Comparison of ENCODE assay signal across 15 mouse cellular contexts in genomic region chr9:9412460-9413181, GRCm38 (mm10).
DNase-seq lines count a peak whose midpoint lies in the region; ATAC-seq and TF ChIP-seq lines count a peak whose summit lies in the region.
"Had no signal": no experiment of that assay in that cellular context is flagged by ENCODE, and none has a peak within 500 bp of the region (broad histone marks: within the 10 kb centered on the region; RNA-seq: fewer than 3 reads in every experiment).

No protein-coding gene starts in this region.

- DNase-seq in hindbrain, embryonic 10.5 days (ENCODE audit: low spot score), result no peak
- peak; percentile 16 for DNase-seq in MEL (ENCODE audit: low read depth, low spot score)
- DNase-seq in heart, adult 8-10 months (ENCODE audit: low spot score), result peak; percentile 53
- peak; percentile 31 to 61 for DNase-seq in heart, postnatal 14 days
- DNase-seq in adrenal gland, postnatal 25 days, result no peak
- DNase-seq in ovary, adult 18-20 months (ENCODE audit: low spot score), result no peak
- no peak for DNase-seq in kidney, postnatal 25 days
- DNase-seq: cerebellum, adult 9-10 months; kidney, adult 18-20 months; thymus, postnatal 14 days had no signal

- intact Hi-C loops in heart, postnatal 14 days (cut with DNase I), result loop anchor here (5.0 to 10.0 kb wide), 2 partner anchors 170 to 262 kb away; no protein-coding TSS in a partner anchor

- H3K4me1 ChIP-seq in hindbrain, embryonic 16.5 days (ENCODE audit: control insufficient read depth, insufficient read depth, low read depth, low read length), result no peaks in the 10 kb centered on the region
- no peaks in the 10 kb centered on the region for H3K4me1 ChIP-seq in hindbrain, embryonic 10.5 days (replicated peaks)
- H3K4me1 ChIP-seq in MEL (ENCODE audit: control insufficient read depth in 1 of 2, insufficient read depth in 2 of 2, low read length in 2 of 2), result no peaks in the 10 kb centered on the region
- H3K4me1 ChIP-seq: embryonic facial prominence, embryonic 15.5 days; forebrain, embryonic 15.5 days; hindbrain, embryonic 13.5 days had no signal

- no peak overlapping the region for H3K4me2 ChIP-seq in hindbrain, embryonic 16.5 days (ENCODE audit: low read length)
- H3K4me2 ChIP-seq: embryonic facial prominence, embryonic 15.5 days; forebrain, embryonic 15.5 days; hindbrain, embryonic 13.5 days; midbrain, embryonic 11.5 days had no signal

- TF ChIP-seq CTCF in MEL (IDR thresholded peaks at IDR 0.05 in 2 of 3, conservative IDR thresholded peaks at IDR 0.05 in 1 of 3; ENCODE audit: control insufficient read depth in 1 of 3, insufficient read depth in 1 of 3, low read depth in 2 of 3, low read length in 3 of 3, poor library complexity in 1 of 3, severe bottlenecking in 1 of 3), result no peak

- no peak overlapping the region for H3K9ac ChIP-seq in hindbrain, embryonic 16.5 days (ENCODE audit: low read depth, low read length)
- no peak overlapping the region for H3K9ac ChIP-seq in MEL (ENCODE audit: control insufficient read depth, low read depth, low read length, poor library complexity, severe bottlenecking)
- H3K9ac ChIP-seq: embryonic facial prominence, embryonic 15.5 days; forebrain, embryonic 15.5 days; hindbrain, embryonic 13.5 days had no signal

- peaks cover 2% of the 10 kb centered on the region; the same call in 1 of the 2 replicates for H3K9me3 ChIP-seq in hindbrain, embryonic 16.5 days (ENCODE audit: control insufficient read depth, low read length)
- no peaks in the 10 kb centered on the region for H3K9me3 ChIP-seq in hindbrain, embryonic 10.5 days
- H3K9me3 ChIP-seq in MEL (replicated peaks; ENCODE audit: insufficient read depth, low read length), result no peaks in the 10 kb centered on the region
- H3K9me3 ChIP-seq: embryonic facial prominence, embryonic 15.5 days; forebrain, embryonic 15.5 days; hindbrain, embryonic 13.5 days had no signal

- no peaks in the 10 kb centered on the region for H3K36me3 ChIP-seq in hindbrain, embryonic 16.5 days (ENCODE audit: control insufficient read depth, insufficient read depth, low read length)
- H3K36me3 ChIP-seq in hindbrain, embryonic 10.5 days, result no peaks in the 10 kb centered on the region
- no peaks in the 10 kb centered on the region for H3K36me3 ChIP-seq in MEL (ENCODE audit: control insufficient read depth in 1 of 2, insufficient read depth in 2 of 2, low read length in 2 of 2)
- H3K36me3 ChIP-seq: embryonic facial prominence, embryonic 15.5 days; forebrain, embryonic 15.5 days; hindbrain, embryonic 13.5 days had no signal

- ATAC-seq in hindbrain, embryonic 16.5 days, result peak; percentile 50; the same call in 1 of the 2 replicates
- ATAC-seq: forebrain, embryonic 15.5 days had no signal

- H3K27ac ChIP-seq in hindbrain, embryonic 16.5 days (ENCODE audit: low read depth, low read length), result no peak overlapping the region
- H3K27ac ChIP-seq in hindbrain, embryonic 10.5 days, result no peak overlapping the region
- no peak overlapping the region for H3K27ac ChIP-seq in MEL (ENCODE audit: control insufficient read depth, low read depth, low read length)
- H3K27ac ChIP-seq: embryonic facial prominence, embryonic 15.5 days; forebrain, embryonic 15.5 days; hindbrain, embryonic 13.5 days had no signal

- 55% methylated on average over 3 of the region's 3 CpGs for WGBS in hindbrain, embryonic 16.5 days
- 82% methylated on average over 3 of the region's 3 CpGs for WGBS in hindbrain, embryonic 10.5 days

- TF ChIP-seq RAD21 in MEL (IDR thresholded peaks at IDR 0.05; ENCODE audit: low read depth, low read length), result no peak

- peak; percentile 26 to 42; a peak in 1 of 4 replicates for TF ChIP-seq EP300 in MEL (IDR thresholded peaks at IDR 0.05; ENCODE audit: low read depth in 1 of 2, low read length in 2 of 2)

- H3K79me2 ChIP-seq in MEL (ENCODE audit: control insufficient read depth, insufficient read depth, low read length, poor library complexity), result no peaks in the 10 kb centered on the region

- TF ChIP-seq POLR2A in MEL (IDR thresholded peaks at IDR 0.05; ENCODE audit: control insufficient read depth in 1 of 2, insufficient read depth in 1 of 2, low read depth in 1 of 2, low read length in 2 of 2, poor library complexity in 1 of 2), result no peak

- H3K4me3 ChIP-seq in hindbrain, embryonic 16.5 days (ENCODE audit: low read length), result no peak overlapping the region
- no peak overlapping the region for H3K4me3 ChIP-seq in hindbrain, embryonic 10.5 days
- H3K4me3 ChIP-seq in MEL (ENCODE audit: control insufficient read depth in 1 of 2, insufficient read depth in 1 of 2, low read depth in 2 of 2, low read length in 2 of 2), result no peak overlapping the region
- H3K4me3 ChIP-seq: embryonic facial prominence, embryonic 15.5 days; forebrain, embryonic 15.5 days; hindbrain, embryonic 13.5 days had no signal

- no peaks in the 10 kb centered on the region for H3K27me3 ChIP-seq in hindbrain, embryonic 16.5 days (replicated peaks; ENCODE audit: control insufficient read depth, insufficient read depth, low read length)
- no peaks in the 10 kb centered on the region for H3K27me3 ChIP-seq in hindbrain, embryonic 10.5 days (ENCODE audit: insufficient read depth, poor library complexity, severe bottlenecking)
- H3K27me3 ChIP-seq in MEL (ENCODE audit: control insufficient read depth in 1 of 2, insufficient read depth in 2 of 2, low read length in 2 of 2), result no peaks in the 10 kb centered on the region
- H3K27me3 ChIP-seq: embryonic facial prominence, embryonic 15.5 days; forebrain, embryonic 15.5 days; hindbrain, embryonic 13.5 days had no signal

TF ChIP-seq in MEL, 35 proteins besides CTCF, POLR2A, EP300 and RAD21:
- TF ChIP-seq MAX (IDR thresholded peaks at IDR 0.05; ENCODE audit: low read length) (no peak), MYC (IDR thresholded peaks at IDR 0.05; ENCODE audit: low read depth, low read length) (no peak), SIN3A (IDR thresholded peaks at IDR 0.05; ENCODE audit: low read length) (no peak), BHLHE40 (IDR thresholded peaks at IDR 0.05; ENCODE audit: borderline replicate concordance, low read depth, low read length) (peak; percentile 78), ZMIZ1 (IDR thresholded peaks at IDR 0.05; ENCODE audit: low read depth, low read length) (no peak), ETS1 (IDR thresholded peaks at IDR 0.05; ENCODE audit: low read depth, low read length) (peak; percentile 31; the same call in 1 of the 2 replicates), CHD1 (IDR thresholded peaks at IDR 0.05; ENCODE audit: low read depth, low read length) (no peak), NRF1 (IDR thresholded peaks at IDR 0.05; ENCODE audit: insufficient read depth, low read depth, low read length, poor library complexity, severe bottlenecking) (no peak), UBTF (IDR thresholded peaks at IDR 0.05; ENCODE audit: borderline replicate concordance, insufficient read depth, low read depth, low read length) (no peak), USF2 (IDR thresholded peaks at IDR 0.05; ENCODE audit: borderline replicate concordance in 1 of 2, insufficient read depth in 1 of 2, low read depth in 1 of 2, low read length in 2 of 2) (no peak), SMC3 (IDR thresholded peaks at IDR 0.05; ENCODE audit: low read depth, low read length) (no peak), POLR2AphosphoS5 (IDR thresholded peaks at IDR 0.05; ENCODE audit: borderline replicate concordance, low read depth, low read length) (no peak), ZNF384 (IDR thresholded peaks at IDR 0.05; ENCODE audit: low read depth, low read length) (no peak), GATA1 (IDR thresholded peaks at IDR 0.05; ENCODE audit: low read depth, low read length) (0 out of 2 replicates have a peak, but pooled peaks have one; percentile 12), HCFC1 (IDR thresholded peaks at IDR 0.05; ENCODE audit: low read depth, low read length) (no peak), ZC3H11A (IDR thresholded peaks at IDR 0.05; ENCODE audit: low read depth, low read length) (no peak), RCOR1 (IDR thresholded peaks at IDR 0.05; ENCODE audit: low read depth, low read length) (no peak)

Comparison
In these comparisons a context has a peak if more than half of its experiments do, and no peak if none do; other contexts are left out.
1. DNase-seq: peak in MEL (single experiment), heart, adult 8-10 months (single experiment) and heart, postnatal 14 days (2 of 2); none in hindbrain, embryonic 10.5 days (single experiment), adrenal gland, postnatal 25 days (single experiment), ovary, adult 18-20 months (single experiment) and kidney, postnatal 25 days (0 of 2).